10 mouse cellular contexts compared by ENCODE assay signal in genomic region chr9:86336361-86336760, GRCm38 (mm10).
"Had no signal": no experiment of that assay in that cellular context is flagged by ENCODE, and none has a peak within 500 bp of the region (broad histone marks: within the 10 kb centered on the region; RNA-seq: fewer than 3 reads in every experiment).

No protein-coding gene starts in this region.

- H3K4me3 ChIP-seq: limb, embryonic 13.5 days; midbrain, embryonic 12.5 days had no signal

- DNase-seq: left cerebral cortex, postnatal 4 days; lung, adult 2 months; lung, postnatal 14 days; right cerebral cortex, adult 18-20 months; right cerebral cortex, postnatal 25 days; thymus, postnatal 36 days had no signal

- H3K27me3 ChIP-seq: limb, embryonic 13.5 days; midbrain, embryonic 12.5 days had no signal

- H3K27ac ChIP-seq: limb, embryonic 13.5 days; liver, embryonic 14.5 days; midbrain, embryonic 12.5 days had no signal

- H3K9me3 ChIP-seq: limb, embryonic 13.5 days; midbrain, embryonic 12.5 days had no signal

- ATAC-seq: midbrain, embryonic 16.5 days had no signal

- H3K36me3 ChIP-seq: limb, embryonic 13.5 days; midbrain, embryonic 12.5 days had no signal

- H3K4me2 ChIP-seq: limb, embryonic 13.5 days; midbrain, embryonic 12.5 days had no signal

- H3K9ac ChIP-seq: limb, embryonic 13.5 days; liver, embryonic 14.5 days; midbrain, embryonic 12.5 days had no signal
